Mouse (Mus musculus): Measurements from ENCODE around the gene Dgkg. TPM values are rescaled to one million over a fixed set of nuclear protein-coding genes. Genes with fewer than 3 reads are reported as not detected.
A peak's percentile ranks its signal among the peaks of the same experiment; 100 is the strongest.

Gene Dgkg
- polyA plus RNA-seq, 1 experiment from 2014 or later: 0.20 TPM

DNA sequence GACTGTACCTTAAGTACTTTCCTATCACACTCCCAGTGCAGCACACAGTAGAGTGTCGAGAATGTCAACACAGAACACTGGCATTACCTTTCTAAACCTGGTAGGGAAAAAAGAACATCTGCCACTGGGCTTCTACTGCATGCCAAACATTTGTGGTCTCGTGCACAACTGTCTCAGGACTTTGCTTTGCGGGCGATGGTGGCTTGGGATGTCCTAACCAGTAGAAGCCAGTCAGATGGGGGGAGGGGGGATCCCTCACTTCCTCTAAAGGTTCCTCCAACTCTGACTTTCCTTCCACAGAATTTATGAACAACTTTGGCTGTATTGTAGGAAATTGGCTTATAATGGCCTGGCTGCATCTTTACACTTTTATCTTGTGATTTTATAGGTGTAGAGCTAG, 7.0 kb upstream of the Dgkg start:
- Histone ChIP-seq H3K9ac (no peak overlapping the region), H3K4me1 (peaks cover 4% of the 10 kb centered on the region; the same call in 1 of the 2 replicates), H3K36me3 (no peaks in the 10 kb centered on the region), H3K9me3 (no peaks in the 10 kb centered on the region), H3K4me2 (replicated peaks) (no peak overlapping the region), H3K27me3 (replicated peaks) (peaks cover 3% of the 10 kb centered on the region; the same call in 1 of the 2 replicates), H3K27ac (no peak overlapping the region), H3K4me3 (no peak overlapping the region)
- 86% methylated on average over 4 of the region's 4 CpGs for WGBS
- no peak for ATAC-seq (ENCODE audit: low FRiP score, low read depth)

GRCm38 (mm10) chr16:22663136-22663535, 6.1 kb upstream of the Dgkg start:
- Histone ChIP-seq H3K27ac (no peak overlapping the region), H3K4me3 (no peak overlapping the region), H3K36me3 (no peaks in the 10 kb centered on the region), H3K9me3 (no peaks in the 10 kb centered on the region), H3K4me1 (peaks cover 4% of the 10 kb centered on the region; the same call in 1 of the 2 replicates), H3K4me2 (replicated peaks) (no peak overlapping the region), H3K9ac (no peak overlapping the region), H3K27me3 (replicated peaks) (peaks cover 10% of the 10 kb centered on the region)
- no peak for ATAC-seq (ENCODE audit: low FRiP score, low read depth)
- 33% methylated on average over 2 of the region's 2 CpGs for WGBS

- peaks cover 31% of the 10 kb centered on the region for H3K27me3 ChIP-seq (replicated peaks)
- no peak for ATAC-seq (ENCODE audit: low FRiP score, low read depth)
- H3K27ac ChIP-seq: no peak overlapping the region
- no peaks in the 10 kb centered on the region for H3K36me3 ChIP-seq
- no peak overlapping the region for H3K4me3 ChIP-seq
- H3K4me1 ChIP-seq: peaks cover 11% of the 10 kb centered on the region
- no peaks in the 10 kb centered on the region for H3K9me3 ChIP-seq
- WGBS: 71% methylated on average over 5 of the region's 5 CpGs
- no peak overlapping the region for H3K4me2 ChIP-seq (replicated peaks)
- H3K9ac ChIP-seq: no peak overlapping the region
Observed at GRCm38 (mm10) chr16:22661076-22661475, 4.1 kb upstream of the Dgkg start.

DNA sequence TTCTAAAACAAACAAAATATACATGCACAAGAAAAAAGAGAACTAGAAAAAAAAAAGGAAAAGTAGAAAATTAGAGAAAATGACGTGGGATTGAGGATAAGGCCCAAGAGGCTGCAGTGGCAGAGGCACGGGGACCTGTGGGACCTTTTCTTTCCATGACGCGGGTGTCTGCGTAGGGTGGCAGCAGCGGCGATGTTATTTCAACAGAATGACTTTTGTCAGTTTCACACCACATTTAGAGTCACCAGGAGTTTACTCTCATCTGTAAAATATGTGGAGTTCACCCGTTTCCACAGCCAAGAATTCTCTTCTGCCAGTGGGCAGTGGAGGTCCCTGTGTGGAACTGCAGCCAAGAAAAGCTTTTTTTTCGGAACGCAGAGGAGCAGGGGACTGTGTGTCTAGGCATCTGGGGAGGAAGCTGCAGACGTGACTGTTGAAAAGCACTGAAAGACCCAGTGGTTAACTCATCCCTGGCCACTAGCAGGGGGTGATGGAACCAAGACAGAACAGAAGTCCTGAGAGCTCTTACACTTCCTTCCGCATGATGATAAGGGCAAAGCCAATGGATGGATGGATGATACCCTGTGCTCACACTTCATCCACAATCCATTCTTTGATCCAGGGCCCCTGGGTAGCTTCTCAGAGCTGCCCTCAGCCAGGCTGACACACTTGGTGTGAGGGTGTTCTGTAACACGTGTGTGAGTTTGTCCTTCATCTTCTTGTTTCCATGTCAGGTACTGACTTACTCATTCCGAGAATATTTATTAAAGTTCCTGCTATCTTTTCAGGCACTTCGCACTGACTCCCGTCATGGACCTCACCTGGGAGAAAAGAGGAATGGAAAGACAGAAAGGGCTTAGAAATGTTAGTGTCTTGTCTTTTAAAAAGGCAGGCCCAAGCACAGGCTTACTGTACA, 1.1 kb upstream of the Dgkg start:
- Histone ChIP-seq H3K9me3 (no peaks in the 10 kb centered on the region), H3K36me3 (no peaks in the 10 kb centered on the region), H3K4me1 (peaks cover 12% of the 10 kb centered on the region), H3K4me2 (replicated peaks) (no peak overlapping the region), H3K4me3 (no peak overlapping the region), H3K27me3 (replicated peaks) (peaks cover 41% of the 10 kb centered on the region), H3K27ac (no peak overlapping the region), H3K9ac (no peak overlapping the region)
- ATAC-seq (ENCODE audit: low FRiP score, low read depth): no peak
- WGBS: 77% methylated on average over 16 of the region's 16 CpGs

- no peak overlapping the region for H3K9ac ChIP-seq
- peaks cover 11% of the 10 kb centered on the region for H3K4me1 ChIP-seq
- ATAC-seq (ENCODE audit: low FRiP score, low read depth): no peak
- no peak overlapping the region for H3K4me3 ChIP-seq
- WGBS: 6% methylated on average over 11 of the region's 11 CpGs
- no peaks in the 10 kb centered on the region for H3K9me3 ChIP-seq
- peak overlapping the region; percentile 74; the same call in 1 of the 2 replicates for H3K4me2 ChIP-seq (replicated peaks)
- H3K27ac ChIP-seq: no peak overlapping the region
- peaks cover 41% of the 10 kb centered on the region for H3K27me3 ChIP-seq (replicated peaks)
- H3K36me3 ChIP-seq: no peaks in the 10 kb centered on the region
Observed at GRCm38 (mm10) chr16:22655812-22656211, 1.2 kb downstream of the Dgkg start.

DNA sequence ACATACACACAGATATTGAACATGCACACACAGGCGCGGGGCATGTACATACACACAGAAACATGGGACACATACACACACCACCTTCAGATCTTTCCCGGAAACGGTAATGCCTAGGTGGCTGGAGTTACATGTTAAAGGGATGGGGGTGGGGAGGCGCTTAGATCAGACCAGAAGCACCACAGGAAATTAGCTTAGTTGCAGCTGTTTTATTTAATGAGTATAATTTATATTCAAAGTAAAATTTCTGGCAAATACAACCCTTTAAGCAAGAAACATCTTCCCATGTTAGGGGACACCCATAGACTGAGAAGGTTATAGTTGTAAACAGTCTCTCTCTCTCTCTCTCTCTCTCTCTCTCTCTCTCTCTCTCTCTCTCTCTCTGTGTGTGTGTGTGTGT, 1.8 kb downstream of the Dgkg start:
- H3K4me1 ChIP-seq: peaks cover 11% of the 10 kb centered on the region
- 70% methylated on average over 5 of the region's 5 CpGs for WGBS
- H3K4me3 ChIP-seq: no peak overlapping the region
- H3K4me2 ChIP-seq (replicated peaks): no peak overlapping the region
- H3K27ac ChIP-seq: no peak overlapping the region
- no peak for ATAC-seq (ENCODE audit: low FRiP score, low read depth)
- H3K9me3 ChIP-seq: no peaks in the 10 kb centered on the region
- H3K27me3 ChIP-seq (replicated peaks): peaks cover 41% of the 10 kb centered on the region
- H3K9ac ChIP-seq: no peak overlapping the region
- no peaks in the 10 kb centered on the region for H3K36me3 ChIP-seq

- Histone ChIP-seq H3K9ac (no peak overlapping the region), H3K27ac (no peak overlapping the region), H3K4me1 (peaks cover 11% of the 10 kb centered on the region), H3K4me3 (no peak overlapping the region), H3K36me3 (no peaks in the 10 kb centered on the region), H3K27me3 (replicated peaks) (peaks cover 41% of the 10 kb centered on the region), H3K9me3 (no peaks in the 10 kb centered on the region), H3K4me2 (replicated peaks) (no peak overlapping the region)
- no peak for ATAC-seq (ENCODE audit: low FRiP score, low read depth)
- 75% methylated on average over 2 of the region's 2 CpGs for WGBS
Observed at GRCm38 (mm10) chr16:22654477-22654835, 2.6 kb downstream of the Dgkg start.

GRCm38 (mm10) chr16:22653817-22654476, 3.1 kb downstream of the Dgkg start:
- H3K27me3 ChIP-seq (replicated peaks): peaks cover 41% of the 10 kb centered on the region
- no peak overlapping the region for H3K4me2 ChIP-seq (replicated peaks)
- 91% methylated on average over 11 of the region's 11 CpGs for WGBS
- peaks cover 11% of the 10 kb centered on the region for H3K4me1 ChIP-seq
- H3K36me3 ChIP-seq: no peaks in the 10 kb centered on the region
- H3K9ac ChIP-seq: no peak overlapping the region
- no peak overlapping the region for H3K27ac ChIP-seq
- no peaks in the 10 kb centered on the region for H3K9me3 ChIP-seq
- ATAC-seq (ENCODE audit: low FRiP score, low read depth): no peak
- no peak overlapping the region for H3K4me3 ChIP-seq

GRCm38 (mm10) chr16:22651244-22651643, 5.8 kb downstream of the Dgkg start:
- H3K36me3 ChIP-seq: no peaks in the 10 kb centered on the region
- H3K27ac ChIP-seq: no peak overlapping the region
- WGBS: 76% methylated on average over 3 of the region's 3 CpGs
- no peak for ATAC-seq (ENCODE audit: low FRiP score, low read depth)
- H3K9ac ChIP-seq: no peak overlapping the region
- H3K4me1 ChIP-seq: peaks cover 3% of the 10 kb centered on the region
- H3K9me3 ChIP-seq: no peaks in the 10 kb centered on the region
- peaks cover 15% of the 10 kb centered on the region for H3K27me3 ChIP-seq (replicated peaks)
- no peak overlapping the region for H3K4me3 ChIP-seq
- no peak overlapping the region for H3K4me2 ChIP-seq (replicated peaks)

DNA sequence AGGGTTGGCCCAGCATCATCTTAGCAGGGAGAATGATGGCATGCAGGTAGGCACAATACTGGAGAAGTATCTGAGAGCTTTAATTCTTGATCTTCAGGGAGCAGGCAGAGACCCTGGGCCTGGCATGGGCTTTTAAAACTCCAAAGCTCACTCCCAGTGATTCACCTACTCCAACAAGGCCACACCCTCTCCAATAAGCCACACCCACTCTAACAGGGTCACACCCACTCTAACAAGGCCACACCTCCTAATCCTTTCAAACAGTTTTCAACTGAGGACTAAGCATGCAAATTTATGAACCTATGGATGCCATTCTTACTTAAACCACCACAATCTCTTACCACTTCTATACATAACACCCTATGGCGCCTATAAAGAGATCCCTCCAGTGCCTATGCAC, 11.8 kb downstream of the Dgkg start:
- Histone ChIP-seq H3K27me3 (replicated peaks) (no peaks in the 10 kb centered on the region), H3K9ac (no peak overlapping the region), H3K4me1 (no peaks in the 10 kb centered on the region), H3K36me3 (no peaks in the 10 kb centered on the region), H3K4me2 (replicated peaks) (no peak overlapping the region), H3K9me3 (no peaks in the 10 kb centered on the region), H3K4me3 (no peak overlapping the region), H3K27ac (no peak overlapping the region)
- 85% methylated on average over 1 of the region's 1 CpGs for WGBS
- no peak for ATAC-seq (ENCODE audit: low FRiP score, low read depth)

GRCm38 (mm10) chr16:22643460-22643859, 13.6 kb downstream of the Dgkg start:
- 70% methylated on average over 8 of the region's 8 CpGs for WGBS
- no peak for ATAC-seq (ENCODE audit: low FRiP score, low read depth)

DNA sequence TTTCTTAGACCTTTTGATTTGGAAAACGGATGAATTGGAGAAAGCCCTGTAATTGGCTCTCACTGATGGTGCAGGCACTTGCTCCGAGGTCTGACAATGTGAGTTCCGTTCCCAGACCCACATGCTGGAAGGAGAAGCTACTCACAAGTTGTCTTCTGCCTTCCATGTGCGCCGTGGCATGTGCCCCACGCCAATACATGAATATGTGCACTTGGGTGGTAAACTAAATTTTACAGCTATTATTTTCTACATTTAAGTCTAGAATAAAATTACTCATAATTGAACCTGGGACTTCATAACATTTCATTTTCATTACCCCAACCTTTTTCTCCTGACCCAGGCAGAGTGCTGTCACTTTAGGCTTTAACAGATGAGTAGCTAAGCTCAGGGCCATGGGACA, 14.1 kb downstream of the Dgkg start:
- Histone ChIP-seq H3K36me3 (no peaks in the 10 kb centered on the region), H3K4me2 (replicated peaks) (no peak overlapping the region), H3K4me3 (no peak overlapping the region), H3K9me3 (no peaks in the 10 kb centered on the region), H3K27me3 (replicated peaks) (no peaks in the 10 kb centered on the region), H3K27ac (no peak overlapping the region), H3K4me1 (no peaks in the 10 kb centered on the region), H3K9ac (no peak overlapping the region)
- ATAC-seq (ENCODE audit: low FRiP score, low read depth): no peak
- 86% methylated on average over 6 of the region's 6 CpGs for WGBS

More at GRCm38 (mm10) chr16:22643460-22643859, 13.6 kb downstream of the Dgkg start:
- H3K9ac ChIP-seq: no peak overlapping the region
- no peak overlapping the region for H3K27ac ChIP-seq
- H3K36me3 ChIP-seq: no peaks in the 10 kb centered on the region
- H3K4me2 ChIP-seq (replicated peaks): no peak overlapping the region
- H3K9me3 ChIP-seq: no peaks in the 10 kb centered on the region
- H3K4me1 ChIP-seq: no peaks in the 10 kb centered on the region
- no peaks in the 10 kb centered on the region for H3K27me3 ChIP-seq (replicated peaks)
- H3K4me3 ChIP-seq: no peak overlapping the region
